Mouse (Mus musculus): ENCODE measurements around the gene Arhgef38. TPM values are rescaled to one million over a fixed set of nuclear protein-coding genes. Genes with fewer than 3 reads are reported as not detected.

The Arhgef38 gene
- total and polyA plus RNA-seq, 2 experiments from 2014 or later, result 0.01 TPM; not detected in 1

- Histone ChIP-seq H3K27me3 (ENCODE audit: control insufficient read depth, insufficient read depth, low read length) (no peaks in the 10 kb centered on the region), H3K9me3 (replicated peaks; ENCODE audit: control insufficient read depth, low read length) (no peaks in the 10 kb centered on the region), H3K4me3 (ENCODE audit: low read depth, low read length) (no peak overlapping the region), H3K4me1 (ENCODE audit: control insufficient read depth, insufficient read depth) (no peaks in the 10 kb centered on the region), H3K36me3 (replicated peaks; ENCODE audit: control insufficient read depth, insufficient read depth, low read length) (peaks cover 7% of the 10 kb centered on the region; the same call in 1 of the 2 replicates), H3K27ac (ENCODE audit: low read depth) (no peak overlapping the region), H3K9ac (replicated peaks; ENCODE audit: low read depth, low read length) (no peak overlapping the region), H3K4me2 (ENCODE audit: low read depth, low read length) (no peak overlapping the region)
- no peak for ATAC-seq (ENCODE audit: insufficient read depth, low read depth)
- WGBS, result 78% methylated on average over 10 of the region's 10 CpGs
- TF ChIP-seq CTCF (IDR thresholded peaks at IDR 0.05; ENCODE audit: low read depth) (no peak), EP300 (IDR thresholded peaks at IDR 0.05; ENCODE audit: low read depth) (no peak)
- no peak for DNase-seq (ENCODE audit: low spot score)
Observed at GRCm38 (mm10) chr3:133075560-133075959, 159.2 kb downstream of the Arhgef38 start.

Other genes with a start within 250 kb of the Arhgef38 start
- 4.2 and 6.5 TPM in 2 replicates for gene Ints12, start 143.1 kb downstream of the Arhgef38 start, total RNA-seq (2014; rRNA removed; ENCODE audit: low replicate concordance)
- gene Ints12, start 143.1 kb downstream of the Arhgef38 start, polyA plus RNA-seq (2015; fragmentation: Nextera tagmentation; extraction: Ambion mirVana), result 10.1 and 11.4 TPM in 2 replicates
- 4.4 and 7.5 TPM in 2 replicates for gene Gstcd, start 142.9 kb downstream of the Arhgef38 start, total RNA-seq (2014; rRNA removed; ENCODE audit: low replicate concordance)
- gene Gstcd, start 142.9 kb downstream of the Arhgef38 start, polyA plus RNA-seq (2015; fragmentation: Nextera tagmentation; extraction: Ambion mirVana), result 1.2 TPM in 2 replicates
- 44.5 and 46.9 TPM in 2 replicates for gene Ppa2, start 75.2 kb upstream of the Arhgef38 start, total RNA-seq (2014; rRNA removed; ENCODE audit: low replicate concordance)
- gene Ppa2, start 75.2 kb upstream of the Arhgef38 start, polyA plus RNA-seq (2015; fragmentation: Nextera tagmentation; extraction: Ambion mirVana), result 146 and 154 TPM in 2 replicates

Data from heart, postnatal 0 days (tissue).